Mouse (Mus musculus) small intestine, adult 2 months (tissue): Measurements from ENCODE around the gene Zfp420.

Source experiments
- CTCF ChIP-seq: fragments of 200-500 bp; IDR thresholded peaks from 2 replicates; pipeline ENCODE4 v1.5.1; 2012; ENCODE audit warnings: low read depth, mild to moderate bottlenecking, control low read depth, inconsistent platforms, low read length, moderate library complexity, mixed read lengths; ENCODE audit not compliant: insufficient replicate concordance, insufficient read length; ENCODE audit errors: extremely low read depth
- POLR2A ChIP-seq: fragments of 200-500 bp; IDR thresholded peaks from 2 replicates; pipeline ENCODE4 v1.6.1; 2012; ENCODE audit warnings: low read depth, mild to moderate bottlenecking, control low read depth, inconsistent platforms, low read length, moderate library complexity

- TF ChIP-seq CTCF: no peak
- peak; percentile 73; the same call in 1 of the 2 replicates for TF ChIP-seq POLR2A
Measured at GRCm38 (mm10) chr7:29815910-29816429, 43.8 kb upstream of the Zfp420 start, which contains the start of gene Zfp790.
